Mouse (Mus musculus) kidney, postnatal 25 days (tissue): ENCODE data around the gene Iqcc.

ENCODE experiments used
- DNase-seq, 2 experiments: peaks; one replicate each; pipeline ENCODE4 v3.0.0; 2021; ENCODE audit warnings: mixed read lengths in 2 of 2

Iqcc gene

GRCm38 (mm10) chr4:129621283-129621841 lies 2.5 kb upstream of the Iqcc start:
- DNase-seq: peak; percentile 45 to 69

- DNase-seq: peak in 1 of 2 experiments; percentile 42
Observed at GRCm38 (mm10) chr4:129620419-129621282, 1.8 kb upstream of the Iqcc start.

- no peak for DNase-seq
Observed at GRCm38 (mm10) chr4:129618031-129618430, 868 bp downstream of the Iqcc start.

- DNase-seq: no peak
Observed at GRCm38 (mm10) chr4:129617121-129617641, 1.7 kb downstream of the Iqcc start.

- no peak for DNase-seq
Observed at GRCm38 (mm10) chr4:129616631-129617030, 2.3 kb downstream of the Iqcc start.

GRCm38 (mm10) chr4:129615801-129616290 lies 3.1 kb downstream of the Iqcc start:
- no peak for DNase-seq

GRCm38 (mm10) chr4:129614093-129614492 lies 4.8 kb downstream of the Iqcc start, which contains the start of gene Dcdc2b:
Dcdc2b (minus strand) TSS chr4:129614257.
- DNase-seq: no peak

- no peak for DNase-seq
Observed at GRCm38 (mm10) chr4:129610472-129610871, 8.4 kb downstream of the Iqcc start.

- peak in 1 of 2 experiments; percentile 25 for DNase-seq
Observed at GRCm38 (mm10) chr4:129610026-129610425, 8.9 kb downstream of the Iqcc start.

GRCm38 (mm10) chr4:129609139-129609631 lies 9.7 kb downstream of the Iqcc start:
- peak in 1 of 2 experiments; percentile 37 for DNase-seq

- peak; percentile 87 to 89 for DNase-seq
Observed at GRCm38 (mm10) chr4:129608426-129609025, 10.4 kb downstream of the Iqcc start.

GRCm38 (mm10) chr4:129600233-129601158 lies 18.4 kb downstream of the Iqcc start, which contains the start of the genes Eif3i and Tmem234:
Eif3i (minus strand) TSS chr4:129600648.
Tmem234 (plus strand) TSS chr4:129600668.
- peak; percentile 83 to 92 for DNase-seq

- no peak for DNase-seq
Observed at GRCm38 (mm10) chr4:129588865-129589264, 30.0 kb downstream of the Iqcc start.

GRCm38 (mm10) chr4:129586943-129587342 lies 32.0 kb downstream of the Iqcc start:
- DNase-seq: peak; percentile 49 to 60

GRCm38 (mm10) chr4:129585773-129586172 lies 33.1 kb downstream of the Iqcc start:
- no peak for DNase-seq

GRCm38 (mm10) chr4:129584884-129585608 lies 33.9 kb downstream of the Iqcc start:
- DNase-seq: peak; percentile 92 to 96

- DNase-seq: no peak
Observed at GRCm38 (mm10) chr4:129584370-129584769, 34.5 kb downstream of the Iqcc start.

- DNase-seq: no peak
Observed at GRCm38 (mm10) chr4:129582251-129582650, 36.6 kb downstream of the Iqcc start.

GRCm38 (mm10) chr4:129580347-129580746 lies 38.6 kb downstream of the Iqcc start:
- no peak for DNase-seq

GRCm38 (mm10) chr4:129578466-129578865 lies 40.4 kb downstream of the Iqcc start, which contains the start of gene Fam167b:
Fam167b (minus strand) TSS chr4:129578549.
- DNase-seq: peak; percentile 76 to 88

GRCm38 (mm10) chr4:129577688-129578087 lies 41.2 kb downstream of the Iqcc start:
- no peak for DNase-seq
